Mouse (Mus musculus) kidney, postnatal 0 days (tissue): ENCODE data around the gene Thada. TPM values are rescaled to one million over a fixed set of nuclear protein-coding genes. Genes with fewer than 3 reads are reported as not detected.
"Not testable (repeated sequence)": the region's sequence is repeated elsewhere in the genome, so short reads cannot be mapped to it uniquely, and the experiment has no call there.

Source experiments
- ATAC-seq: fragments of 200-750 bp; cut with Nextera tagmentation; replicated peaks from 2 replicates; pipeline ENCODE4 v1.8.0; 2017; ENCODE audit warnings: low read depth, moderate number of reproducible peaks, moderate TSS enrichment, moderate library complexity; ENCODE audit not compliant: low FRiP score
- DNase-seq: peaks from one replicate; pipeline ENCODE4 v3.0.0-alpha.2; 2016; ENCODE audit warnings: low spot score
- H3K27ac ChIP-seq: fragments of 300-500 bp; sonication (generic); 2 replicates; pipeline ENCODE4 v1.5.1; 2014; ENCODE audit warnings: mild to moderate bottlenecking
- H3K27me3 ChIP-seq: fragments of 300-500 bp; sonication (generic); 2 replicates; pipeline ENCODE4 v1.6.1; 2014; ENCODE audit warnings: low read length, mixed read lengths; ENCODE audit not compliant: insufficient read depth
- H3K36me3 ChIP-seq: fragments of 300-500 bp; sonication (generic); 2 replicates; pipeline ENCODE4 v1.6.1; 2014; ENCODE audit warnings: low read length, mixed read lengths; ENCODE audit not compliant: insufficient read depth
- H3K4me1 ChIP-seq: fragments of 300-500 bp; sonication (generic); replicated peaks from 2 replicates; pipeline ENCODE4 v1.6.1; 2014; ENCODE audit warnings: antibody characterized with exemption, low read length, mixed read lengths; ENCODE audit not compliant: insufficient read depth
- H3K4me2 ChIP-seq: fragments of 300-500 bp; sonication (generic); 2 replicates; pipeline ENCODE4 v1.6.1; 2014; ENCODE audit warnings: mild to moderate bottlenecking, low read length, moderate library complexity, mixed read lengths
- H3K4me3 ChIP-seq: fragments of 300-500 bp; sonication (generic); replicated peaks from 2 replicates; pipeline ENCODE4 v1.5.1; 2014; ENCODE audit warnings: low read depth, low read length
- H3K9ac ChIP-seq: fragments of 300-500 bp; sonication (generic); 2 replicates; pipeline ENCODE4 v1.6.1; 2014; ENCODE audit warnings: low read depth, low read length
- H3K9me3 ChIP-seq: fragments of 300-500 bp; sonication (generic); replicated peaks from 2 replicates; pipeline ENCODE4 v1.6.1; 2016; ENCODE audit warnings: low read length, inconsistent platforms, mixed read lengths
- CTCF ChIP-seq: IDR thresholded peaks from 2 replicates; pipeline ENCODE4 v1.5.1; 2016; ENCODE audit warnings: antibody characterized with exemption, low read depth, mild to moderate bottlenecking, moderate library complexity
- WGBS: fragments of 180-500 bp; shearing (Covaris S2); extraction: QIAGEN DNeasy Blood & Tissue Kit; methylation state at CpG from one replicate; pipeline ENCODE4 v1.1.7; 2014; 5-methylcytosine and 5-hydroxymethylcytosine counted together
- polyA plus RNA-seq: library from polyadenylated mRNA; unstranded; fragments of >200 nt; fragmentation: Nextera tagmentation; extraction: Ambion mirVana; gene quantifications from 2 replicates; pipeline ENCODE4 v1.2.1, GENCODE M21; 2015

Gene Thada
- polyA plus RNA-seq, 1 experiment from 2014 or later, result 3.4 TPM

- 27% methylated on average over 6 of the region's 6 CpGs for WGBS
Observed at GRCm38 (mm10) chr17:84243759-84244158, 222.2 kb downstream of the Thada start.

DNA sequence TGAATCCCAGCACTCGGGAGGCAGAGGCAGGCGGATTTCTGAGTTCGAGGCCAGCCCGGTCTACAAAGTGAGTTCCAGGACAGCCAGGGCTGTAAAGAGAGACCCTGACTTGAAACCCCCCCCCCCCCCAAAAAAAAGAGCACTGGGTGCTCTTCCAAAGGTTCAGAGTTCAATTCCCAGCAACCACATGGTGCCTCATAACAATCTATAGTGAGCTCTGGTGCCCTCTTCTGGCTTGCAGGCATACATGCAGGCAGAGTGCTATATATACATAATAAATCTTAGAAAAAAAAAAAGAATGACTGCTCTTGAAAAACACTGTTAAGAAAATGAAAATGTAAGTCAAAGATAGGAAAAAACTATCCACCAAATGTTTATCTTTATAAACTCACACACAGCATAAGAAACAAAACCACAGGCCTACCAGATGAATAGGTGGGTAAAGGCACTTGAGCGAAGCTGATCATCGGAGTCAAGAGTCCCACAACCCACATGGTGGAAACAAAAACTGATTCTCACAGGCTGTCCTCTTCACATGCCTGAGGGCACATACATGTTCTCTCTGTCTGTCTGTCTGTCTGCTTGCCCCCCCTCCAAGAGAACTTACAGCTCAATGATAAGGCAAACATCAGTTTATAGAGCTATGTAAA is 224.6 kb downstream of the Thada start:
- H3K9ac ChIP-seq, result no peak overlapping the region
- no peaks in the 10 kb centered on the region for H3K9me3 ChIP-seq
- H3K27ac ChIP-seq, result no peak overlapping the region
- H3K4me1 ChIP-seq, result peaks cover 19% of the 10 kb centered on the region
- TF ChIP-seq CTCF, result peak; percentile 40
- H3K4me3 ChIP-seq, result no peak overlapping the region
- no peak overlapping the region for H3K4me2 ChIP-seq
- no peak for DNase-seq
- 97% methylated on average over 6 of the region's 6 CpGs for WGBS
- H3K36me3 ChIP-seq, result no peaks in the 10 kb centered on the region
- ATAC-seq, result no peak
- no peaks in the 10 kb centered on the region for H3K27me3 ChIP-seq

More at GRCm38 (mm10) chr17:84243759-84244158, 222.2 kb downstream of the Thada start:
- Histone ChIP-seq H3K4me1 (peaks cover 19% of the 10 kb centered on the region), H3K9me3 (no peaks in the 10 kb centered on the region), H3K9ac (no peak overlapping the region), H3K4me2 (no peak overlapping the region), H3K27me3 (no peaks in the 10 kb centered on the region), H3K36me3 (peaks cover 2% of the 10 kb centered on the region; the same call in 1 of the 2 replicates), H3K27ac (peak overlapping the region; percentile 75), H3K4me3 (no peak overlapping the region)
- ATAC-seq (peak; percentile 92), DNase-seq (peak; percentile 75)
- peak; percentile 27; the same call in 1 of the 2 replicates for TF ChIP-seq CTCF

- H3K4me2 ChIP-seq, result no peak overlapping the region
- no peaks in the 10 kb centered on the region for H3K27me3 ChIP-seq
- ATAC-seq, result no peak
- no peak overlapping the region for H3K9ac ChIP-seq
- no peak overlapping the region for H3K27ac ChIP-seq
- H3K4me1 ChIP-seq, result peaks cover 19% of the 10 kb centered on the region
- DNase-seq, result no peak
- 73% methylated on average over 2 of the region's 2 CpGs for WGBS
- TF ChIP-seq CTCF, result no peak
- H3K9me3 ChIP-seq, result no peaks in the 10 kb centered on the region
- H3K4me3 ChIP-seq, result no peak overlapping the region
- H3K36me3 ChIP-seq, result no peaks in the 10 kb centered on the region
Observed at GRCm38 (mm10) chr17:84239679-84240292, 226.2 kb downstream of the Thada start.

GRCm38 (mm10) chr17:84238174-84238573 is 227.8 kb downstream of the Thada start:
- Histone ChIP-seq H3K4me2 (no peak overlapping the region), H3K9me3 (no peaks in the 10 kb centered on the region), H3K4me1 (peaks cover 4% of the 10 kb centered on the region; the same call in 1 of the 2 replicates), H3K36me3 (no peaks in the 10 kb centered on the region), H3K4me3 (no peak overlapping the region), H3K27me3 (no peaks in the 10 kb centered on the region), H3K27ac (no peak overlapping the region), H3K9ac (no peak overlapping the region)
- DNase-seq, result no peak
- no peak for ATAC-seq
- WGBS, result 81% methylated on average over 1 of the region's 1 CpGs
- no peak for TF ChIP-seq CTCF

DNA sequence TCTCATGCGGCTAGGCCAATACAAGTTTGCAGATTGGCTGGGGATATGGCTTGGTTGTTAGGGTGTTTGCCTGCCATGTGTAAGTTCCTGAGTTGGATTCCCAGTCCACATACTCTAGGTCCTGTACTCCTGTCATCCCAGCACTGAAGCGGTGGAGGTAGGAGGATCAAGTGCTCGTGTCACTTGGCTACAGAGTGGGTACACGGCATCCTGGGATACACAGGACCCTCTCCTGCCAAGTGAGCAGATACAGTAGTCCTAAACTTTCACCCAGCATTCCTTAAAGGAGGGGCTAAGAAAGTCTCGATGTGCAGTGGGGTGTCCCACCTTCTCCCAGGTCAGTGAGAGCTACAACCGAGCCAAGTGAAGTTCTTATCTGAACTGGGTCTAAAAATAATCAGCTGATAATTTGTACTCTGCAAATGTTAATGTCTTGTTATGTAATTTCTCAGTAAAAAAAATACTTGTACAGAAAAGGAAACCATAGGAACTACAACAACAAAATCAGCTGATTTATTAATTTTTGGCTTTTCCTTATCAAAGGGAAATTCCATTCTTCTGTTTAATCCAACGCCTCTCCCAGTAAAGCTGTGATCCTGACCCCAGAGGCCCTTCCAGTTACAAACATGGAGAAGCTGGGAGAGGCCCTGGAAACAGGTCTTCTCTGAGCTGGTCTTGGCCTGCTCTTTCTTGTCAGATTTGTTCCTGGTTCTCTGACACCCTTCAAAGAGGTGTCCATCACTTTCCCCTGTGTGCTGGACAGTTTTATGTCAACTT is 229.0 kb downstream of the Thada start:
- Histone ChIP-seq H3K27me3 (no peaks in the 10 kb centered on the region), H3K9ac (no peak overlapping the region), H3K4me3 (no peak overlapping the region), H3K9me3 (no peaks in the 10 kb centered on the region), H3K4me2 (no peak overlapping the region), H3K36me3 (no peaks in the 10 kb centered on the region), H3K27ac (peak overlapping the region; percentile 48; the same call in 1 of the 2 replicates), H3K4me1 (no peaks in the 10 kb centered on the region)
- DNase-seq (peak; percentile 87), ATAC-seq (no peak)
- 64% methylated on average over 7 of the region's 7 CpGs for WGBS
- TF ChIP-seq CTCF, result no peak

GRCm38 (mm10) chr17:84235399-84235928 is 230.5 kb downstream of the Thada start:
- no peaks in the 10 kb centered on the region for H3K27me3 ChIP-seq
- no peaks in the 10 kb centered on the region for H3K36me3 ChIP-seq
- H3K9ac ChIP-seq, result no peak overlapping the region
- H3K4me3 ChIP-seq, result no peak overlapping the region
- TF ChIP-seq CTCF, result no peak
- H3K4me1 ChIP-seq, result no peaks in the 10 kb centered on the region
- no peak overlapping the region for H3K4me2 ChIP-seq
- no peaks in the 10 kb centered on the region for H3K9me3 ChIP-seq
- 86% methylated on average over 4 of the region's 4 CpGs for WGBS
- ATAC-seq, result no peak
- no peak for DNase-seq
- no peak overlapping the region for H3K27ac ChIP-seq

GRCm38 (mm10) chr17:84234785-84235184 is 231.2 kb downstream of the Thada start:
- not testable (repeated sequence) for H3K27ac ChIP-seq, ATAC-seq, H3K9me3 ChIP-seq, H3K4me1 ChIP-seq, H3K9ac ChIP-seq, H3K27me3 ChIP-seq, DNase-seq, H3K4me3 ChIP-seq, H3K36me3 ChIP-seq, H3K4me2 ChIP-seq
- 90% methylated on average over 2 of the region's 4 CpGs for WGBS
